Mouse (Mus musculus): ENCODE results near the gene Phactr3. TPM values are rescaled to one million over a fixed set of nuclear protein-coding genes. Genes with fewer than 3 reads are reported as not detected.

Phactr3 gene
- polyA plus RNA-seq, 1 experiment from 2014 or later = 2.2 TPM

DNA sequence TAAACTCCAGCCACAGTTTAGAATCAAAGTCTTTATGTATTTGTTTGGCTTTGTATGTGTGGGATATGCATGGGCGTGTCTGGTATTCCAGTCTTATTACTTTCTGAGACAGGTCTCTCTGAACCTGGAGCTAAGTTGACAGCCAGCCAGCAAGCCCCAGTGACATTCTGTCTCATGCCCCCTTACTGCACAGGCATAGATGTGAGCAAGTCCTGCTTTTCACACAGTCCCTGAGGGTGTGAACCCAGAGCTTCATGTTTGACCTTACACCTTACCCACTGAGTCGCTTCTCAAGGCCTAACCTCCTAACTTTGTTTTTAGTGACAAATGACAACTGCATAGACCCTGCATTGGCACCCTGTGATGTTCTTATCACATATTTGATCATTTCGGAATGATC lies 169.9 kb downstream of the Phactr3 start:
- Histone ChIP-seq H3K4me3 (ENCODE audit: low read depth, low read length) (no peak overlapping the region), H3K27me3 (replicated peaks; ENCODE audit: control insufficient read depth, insufficient read depth, low read length) (no peaks in the 10 kb centered on the region), H3K36me3 (ENCODE audit: control insufficient read depth, insufficient read depth) (no peaks in the 10 kb centered on the region), H3K9ac (ENCODE audit: low read depth, low read length) (no peak overlapping the region), H3K9me3 (ENCODE audit: control insufficient read depth) (no peaks in the 10 kb centered on the region), H3K4me2 (replicated peaks; ENCODE audit: low read depth) (no peak overlapping the region), H3K27ac (ENCODE audit: low read depth, low read length) (no peak overlapping the region), H3K4me1 (replicated peaks; ENCODE audit: control insufficient read depth, insufficient read depth, low read length) (no peaks in the 10 kb centered on the region)
- 73% methylated on average over 3 of the region's 3 CpGs for WGBS
- ATAC-seq = no peak
- TF ChIP-seq CTCF (IDR thresholded peaks at IDR 0.05; ENCODE audit: low read depth) = no peak

DNA sequence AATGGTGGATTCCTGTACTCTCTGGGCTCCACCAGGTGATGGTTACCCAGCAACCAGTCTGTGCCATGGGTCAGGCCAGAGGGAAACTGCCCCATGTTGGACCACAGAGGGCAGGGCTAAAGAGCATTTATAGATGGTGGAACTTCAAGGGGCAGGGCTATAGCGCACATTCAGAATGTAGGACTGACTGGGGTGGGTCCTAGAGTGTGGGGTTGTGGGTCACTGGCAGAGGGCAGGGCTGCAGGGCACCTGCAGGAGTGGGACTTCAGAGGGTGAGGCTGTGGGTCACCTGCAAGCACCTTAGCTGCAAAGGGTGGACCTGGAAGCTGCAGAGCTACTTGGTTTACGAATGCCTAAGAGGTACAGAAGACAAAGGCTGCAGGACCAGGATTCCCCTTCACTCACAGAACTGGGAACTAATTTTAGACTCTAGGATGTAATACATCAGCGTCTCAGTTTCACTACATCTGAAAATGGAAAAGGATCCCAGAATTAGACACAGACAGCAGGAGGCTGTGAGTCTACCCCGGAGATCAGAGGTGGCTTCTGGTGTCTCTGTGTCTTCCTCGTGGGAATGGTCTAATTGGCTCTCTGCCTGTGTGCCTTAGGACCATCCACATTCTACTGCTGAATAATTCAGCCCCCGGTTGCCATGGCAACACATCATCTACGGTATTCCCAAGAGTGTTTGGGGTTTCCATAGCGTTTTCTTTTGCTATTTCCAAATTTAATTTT lies 184.8 kb downstream of the Phactr3 start:
- no peaks in the 10 kb centered on the region for H3K9me3 ChIP-seq (ENCODE audit: control insufficient read depth)
- no peak for ATAC-seq
- 69% methylated on average over 8 of the region's 8 CpGs for WGBS
- H3K36me3 ChIP-seq (ENCODE audit: control insufficient read depth, insufficient read depth) = no peaks in the 10 kb centered on the region
- H3K4me3 ChIP-seq (ENCODE audit: low read depth, low read length) = no peak overlapping the region
- H3K9ac ChIP-seq (ENCODE audit: low read depth, low read length) = no peak overlapping the region
- H3K4me2 ChIP-seq (replicated peaks; ENCODE audit: low read depth) = no peak overlapping the region
- H3K4me1 ChIP-seq (replicated peaks; ENCODE audit: control insufficient read depth, insufficient read depth, low read length) = no peaks in the 10 kb centered on the region
- no peak overlapping the region for H3K27ac ChIP-seq (ENCODE audit: low read depth, low read length)
- no peak for TF ChIP-seq CTCF (IDR thresholded peaks at IDR 0.05; ENCODE audit: low read depth)
- no peaks in the 10 kb centered on the region for H3K27me3 ChIP-seq (replicated peaks; ENCODE audit: control insufficient read depth, insufficient read depth, low read length)

DNA sequence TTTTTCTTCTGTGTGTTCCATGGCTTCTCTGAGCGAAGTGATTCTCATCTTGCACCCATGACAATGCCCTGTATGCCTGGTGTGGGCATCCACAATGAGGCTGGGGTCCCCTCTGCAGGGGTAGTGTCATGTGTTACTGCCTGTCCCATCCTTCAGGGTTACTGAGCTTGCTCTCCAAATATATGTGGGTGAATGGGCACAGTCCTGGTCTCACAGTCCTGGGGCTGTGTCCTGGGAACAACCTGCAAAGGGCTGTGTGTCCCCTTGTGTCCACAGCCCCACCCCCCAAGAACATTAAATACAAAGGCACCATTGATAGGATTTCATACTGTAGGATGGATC lies 185.4 kb downstream of the Phactr3 start:
- H3K27me3 ChIP-seq (replicated peaks; ENCODE audit: control insufficient read depth, insufficient read depth, low read length) = no peaks in the 10 kb centered on the region
- H3K9me3 ChIP-seq (ENCODE audit: control insufficient read depth) = no peaks in the 10 kb centered on the region
- H3K4me1 ChIP-seq (replicated peaks; ENCODE audit: control insufficient read depth, insufficient read depth, low read length) = no peaks in the 10 kb centered on the region
- TF ChIP-seq CTCF (IDR thresholded peaks at IDR 0.05; ENCODE audit: low read depth) = no peak
- no peak overlapping the region for H3K27ac ChIP-seq (ENCODE audit: low read depth, low read length)
- no peak for ATAC-seq
- WGBS = 48% methylated on average over 1 of the region's 1 CpGs
- H3K9ac ChIP-seq (ENCODE audit: low read depth, low read length) = no peak overlapping the region
- H3K36me3 ChIP-seq (ENCODE audit: control insufficient read depth, insufficient read depth) = no peaks in the 10 kb centered on the region
- no peak overlapping the region for H3K4me3 ChIP-seq (ENCODE audit: low read depth, low read length)
- H3K4me2 ChIP-seq (replicated peaks; ENCODE audit: low read depth) = no peak overlapping the region

DNA sequence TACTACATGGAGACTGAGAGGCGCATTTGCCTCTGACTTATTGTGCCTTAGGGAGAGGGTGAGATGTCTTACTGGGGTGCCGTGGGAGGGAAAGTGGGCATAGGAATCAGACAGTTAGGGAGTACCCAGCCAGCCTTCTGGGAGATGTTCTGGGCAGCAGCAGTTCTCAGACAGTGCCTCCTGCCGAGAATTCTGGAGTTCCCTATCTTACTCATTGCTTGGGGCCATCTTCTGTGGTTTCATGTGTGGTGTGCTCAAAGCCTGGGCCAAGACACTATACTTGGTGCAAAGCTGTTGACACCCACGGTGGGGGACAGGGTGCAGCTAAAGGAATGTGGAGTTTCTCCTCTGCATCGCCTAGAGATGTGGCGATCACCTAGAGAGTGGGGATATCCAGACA lies 185.9 kb downstream of the Phactr3 start:
- no peaks in the 10 kb centered on the region for H3K27me3 ChIP-seq (replicated peaks; ENCODE audit: control insufficient read depth, insufficient read depth, low read length)
- WGBS = 85% methylated on average over 6 of the region's 6 CpGs
- H3K4me1 ChIP-seq (replicated peaks; ENCODE audit: control insufficient read depth, insufficient read depth, low read length) = no peaks in the 10 kb centered on the region
- H3K36me3 ChIP-seq (ENCODE audit: control insufficient read depth, insufficient read depth) = no peaks in the 10 kb centered on the region
- no peak overlapping the region for H3K4me3 ChIP-seq (ENCODE audit: low read depth, low read length)
- TF ChIP-seq CTCF (IDR thresholded peaks at IDR 0.05; ENCODE audit: low read depth) = no peak
- no peak overlapping the region for H3K4me2 ChIP-seq (replicated peaks; ENCODE audit: low read depth)
- H3K27ac ChIP-seq (ENCODE audit: low read depth, low read length) = no peak overlapping the region
- no peaks in the 10 kb centered on the region for H3K9me3 ChIP-seq (ENCODE audit: control insufficient read depth)
- H3K9ac ChIP-seq (ENCODE audit: low read depth, low read length) = no peak overlapping the region
- no peak for ATAC-seq

DNA sequence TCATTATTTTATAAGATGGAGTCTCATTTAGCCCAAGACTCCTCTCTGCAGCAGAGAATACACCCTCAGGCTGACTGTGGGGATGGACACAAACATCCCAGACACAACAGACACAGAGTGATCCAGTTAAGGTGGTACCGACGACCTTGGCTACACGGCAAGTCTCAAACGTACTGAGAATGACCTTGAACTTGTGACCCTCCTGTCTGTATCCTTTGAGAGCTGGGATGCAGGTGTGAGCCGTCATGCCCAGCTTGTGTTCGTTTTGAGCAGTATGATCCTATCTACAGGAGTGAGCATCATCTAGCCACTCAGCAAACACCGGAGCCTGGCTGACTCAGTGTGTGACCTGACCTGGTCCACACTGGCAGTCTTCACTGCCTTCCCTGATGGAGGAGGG lies 194.8 kb downstream of the Phactr3 start:
- Histone ChIP-seq H3K27ac (ENCODE audit: low read depth, low read length) (no peak overlapping the region), H3K9me3 (ENCODE audit: control insufficient read depth) (no peaks in the 10 kb centered on the region), H3K4me2 (replicated peaks; ENCODE audit: low read depth) (no peak overlapping the region), H3K27me3 (replicated peaks; ENCODE audit: control insufficient read depth, insufficient read depth, low read length) (no peaks in the 10 kb centered on the region), H3K4me3 (ENCODE audit: low read depth, low read length) (no peak overlapping the region), H3K9ac (ENCODE audit: low read depth, low read length) (no peak overlapping the region), H3K36me3 (ENCODE audit: control insufficient read depth, insufficient read depth) (no peaks in the 10 kb centered on the region), H3K4me1 (replicated peaks; ENCODE audit: control insufficient read depth, insufficient read depth, low read length) (no peaks in the 10 kb centered on the region)
- TF ChIP-seq CTCF (IDR thresholded peaks at IDR 0.05; ENCODE audit: low read depth) = no peak
- 64% methylated on average over 7 of the region's 7 CpGs for WGBS
- ATAC-seq = no peak

DNA sequence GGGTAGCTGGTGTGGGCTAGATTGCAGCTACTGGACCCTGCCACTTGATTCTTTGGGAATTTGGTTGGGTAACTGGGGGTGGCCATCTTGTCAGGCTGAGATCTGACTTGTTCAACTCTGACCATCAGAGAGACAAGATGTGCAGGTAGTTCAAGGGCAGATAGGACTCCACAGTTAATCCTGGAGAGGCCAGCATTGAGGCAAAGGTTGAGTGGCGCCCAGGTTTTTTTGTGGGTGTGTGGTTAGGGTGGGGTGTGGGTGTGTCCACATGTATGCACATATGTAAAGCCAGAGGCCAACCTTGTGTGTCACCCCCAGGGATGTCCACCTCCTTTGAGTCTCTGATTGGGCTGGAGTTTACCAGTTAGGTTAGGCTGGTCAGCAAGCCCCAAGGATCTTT lies 197.5 kb downstream of the Phactr3 start:
- Histone ChIP-seq H3K9ac (ENCODE audit: low read depth, low read length) (no peak overlapping the region), H3K4me2 (replicated peaks; ENCODE audit: low read depth) (no peak overlapping the region), H3K9me3 (ENCODE audit: control insufficient read depth) (no peaks in the 10 kb centered on the region), H3K4me3 (ENCODE audit: low read depth, low read length) (no peak overlapping the region), H3K36me3 (ENCODE audit: control insufficient read depth, insufficient read depth) (no peaks in the 10 kb centered on the region), H3K4me1 (replicated peaks; ENCODE audit: control insufficient read depth, insufficient read depth, low read length) (no peaks in the 10 kb centered on the region), H3K27me3 (replicated peaks; ENCODE audit: control insufficient read depth, insufficient read depth, low read length) (no peaks in the 10 kb centered on the region), H3K27ac (ENCODE audit: low read depth, low read length) (no peak overlapping the region)
- WGBS = 76% methylated on average over 1 of the region's 1 CpGs
- ATAC-seq = no peak
- no peak for TF ChIP-seq CTCF (IDR thresholded peaks at IDR 0.05; ENCODE audit: low read depth)

DNA sequence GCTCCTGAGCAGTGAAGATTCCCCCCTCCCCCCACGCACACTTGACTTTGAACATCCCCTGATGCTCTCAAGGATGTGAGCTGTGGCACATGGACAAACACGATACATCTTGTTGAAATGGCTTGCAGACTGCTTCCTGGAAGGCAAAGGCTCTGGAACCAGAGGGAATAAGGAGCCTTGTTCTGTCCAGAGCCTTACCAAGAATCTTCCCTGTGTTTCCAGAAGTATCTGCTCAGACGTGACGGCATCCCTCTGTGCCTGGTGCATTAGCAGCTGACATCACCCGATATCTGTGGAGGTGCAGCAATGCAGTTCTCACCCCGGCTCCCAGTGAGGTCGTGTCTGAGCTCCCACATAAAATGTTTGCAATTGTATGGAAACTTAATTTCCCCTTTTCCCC lies 201.0 kb downstream of the Phactr3 start:
- no peak overlapping the region for H3K4me2 ChIP-seq (replicated peaks; ENCODE audit: low read depth)
- no peaks in the 10 kb centered on the region for H3K36me3 ChIP-seq (ENCODE audit: control insufficient read depth, insufficient read depth)
- ATAC-seq = no peak
- H3K4me3 ChIP-seq (ENCODE audit: low read depth, low read length) = no peak overlapping the region
- H3K27ac ChIP-seq (ENCODE audit: low read depth, low read length) = no peak overlapping the region
- H3K9me3 ChIP-seq (ENCODE audit: control insufficient read depth) = no peaks in the 10 kb centered on the region
- no peak for TF ChIP-seq CTCF (IDR thresholded peaks at IDR 0.05; ENCODE audit: low read depth)
- WGBS = 79% methylated on average over 7 of the region's 7 CpGs
- H3K27me3 ChIP-seq (replicated peaks; ENCODE audit: control insufficient read depth, insufficient read depth, low read length) = no peaks in the 10 kb centered on the region
- no peak overlapping the region for H3K9ac ChIP-seq (ENCODE audit: low read depth, low read length)
- no peaks in the 10 kb centered on the region for H3K4me1 ChIP-seq (replicated peaks; ENCODE audit: control insufficient read depth, insufficient read depth, low read length)

Data from intestine, postnatal 0 days (tissue).